Mouse (Mus musculus) sigmoid colon, adult 10 weeks (tissue): ENCODE results near the gene Vmn2r41. TPM values are rescaled to one million over a fixed set of nuclear protein-coding genes. Genes with fewer than 3 reads are reported as not detected.

Experiments
- polyA plus RNA-seq: library from polyadenylated mRNA; stranded (reverse); fragments of 350-450 nt; fragmentation: Illumina TruSeq; extraction: RNeasy Lipid Tissue Mini Kit (QIAGEN cat#74804); gene quantifications from one replicate; pipeline ENCODE4 v1.2.3, GENCODE M21; 2014; ENCODE audit warnings: low read depth, low replicate concordance

Vmn2r41 gene
- not detected for polyA plus RNA-seq

DNA sequence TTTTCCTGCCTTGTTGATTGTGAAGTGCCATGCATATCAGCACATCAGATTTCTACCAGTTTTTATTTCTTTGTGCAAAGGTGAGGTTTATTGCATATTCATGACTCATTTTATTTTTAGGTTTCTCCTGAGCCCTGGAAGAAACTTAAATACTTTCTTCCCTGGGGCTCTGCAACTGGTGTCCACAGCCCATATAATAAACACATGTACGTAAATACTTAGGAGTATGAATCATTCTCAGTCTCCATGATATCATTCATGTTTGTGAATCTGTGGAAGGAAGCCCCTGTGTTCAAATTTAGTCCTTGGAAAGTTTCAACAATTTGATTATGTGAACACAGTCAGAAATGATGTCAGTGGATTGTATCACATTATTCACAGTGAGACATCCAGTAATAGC, at the start of gene Vmn2r41:
Vmn2r41 (minus strand) TSS at position 101 of the 400 bp plus-strand sequence.

DNA sequence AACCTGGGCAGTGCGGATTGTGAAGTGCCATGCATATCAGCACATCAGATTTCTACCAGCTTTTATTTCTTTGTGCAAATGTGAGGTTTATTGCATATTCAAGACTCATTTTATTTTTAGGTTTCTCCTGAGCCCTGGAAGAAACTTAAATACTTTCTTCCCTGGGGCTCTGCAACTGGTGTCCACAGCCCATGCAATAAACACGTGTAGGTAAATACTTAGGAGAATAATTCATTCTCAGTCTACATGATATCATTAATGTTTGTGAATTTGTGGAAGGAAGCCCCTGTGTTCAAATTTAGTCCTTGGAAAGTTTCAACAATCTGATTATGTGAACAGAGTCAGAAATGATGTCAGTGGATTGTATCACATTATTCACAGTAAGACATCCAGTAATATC, 38.8 kb upstream of the Vmn2r41 start, which contains the start of gene Vmn2r42:
Vmn2r42 (minus strand) TSS at position 101 of the 400 bp plus-strand sequence.

Other genes starting within 250 kb of the Vmn2r41 start
- not detected for gene Vmn2r42, start 38.7 kb upstream of the Vmn2r41 start, polyA plus RNA-seq
- not detected for gene Vmn2r43, start 98.9 kb upstream of the Vmn2r41 start, polyA plus RNA-seq
- not detected for gene Vmn2r44, start 221.7 kb upstream of the Vmn2r41 start, polyA plus RNA-seq